Mouse (Mus musculus): ENCODE measurements around the gene Cacng7. TPM values are rescaled to one million over a fixed set of nuclear protein-coding genes. Genes with fewer than 3 reads are reported as not detected.
A peak's percentile ranks its signal among the peaks of the same experiment; 100 is the strongest.

Cacng7 gene
- 62.4 and 63.7 TPM in 2 replicates for polyA plus RNA-seq (2011; ENCODE audit: insufficient read length, low read depth, missing spikeins)

DNA sequence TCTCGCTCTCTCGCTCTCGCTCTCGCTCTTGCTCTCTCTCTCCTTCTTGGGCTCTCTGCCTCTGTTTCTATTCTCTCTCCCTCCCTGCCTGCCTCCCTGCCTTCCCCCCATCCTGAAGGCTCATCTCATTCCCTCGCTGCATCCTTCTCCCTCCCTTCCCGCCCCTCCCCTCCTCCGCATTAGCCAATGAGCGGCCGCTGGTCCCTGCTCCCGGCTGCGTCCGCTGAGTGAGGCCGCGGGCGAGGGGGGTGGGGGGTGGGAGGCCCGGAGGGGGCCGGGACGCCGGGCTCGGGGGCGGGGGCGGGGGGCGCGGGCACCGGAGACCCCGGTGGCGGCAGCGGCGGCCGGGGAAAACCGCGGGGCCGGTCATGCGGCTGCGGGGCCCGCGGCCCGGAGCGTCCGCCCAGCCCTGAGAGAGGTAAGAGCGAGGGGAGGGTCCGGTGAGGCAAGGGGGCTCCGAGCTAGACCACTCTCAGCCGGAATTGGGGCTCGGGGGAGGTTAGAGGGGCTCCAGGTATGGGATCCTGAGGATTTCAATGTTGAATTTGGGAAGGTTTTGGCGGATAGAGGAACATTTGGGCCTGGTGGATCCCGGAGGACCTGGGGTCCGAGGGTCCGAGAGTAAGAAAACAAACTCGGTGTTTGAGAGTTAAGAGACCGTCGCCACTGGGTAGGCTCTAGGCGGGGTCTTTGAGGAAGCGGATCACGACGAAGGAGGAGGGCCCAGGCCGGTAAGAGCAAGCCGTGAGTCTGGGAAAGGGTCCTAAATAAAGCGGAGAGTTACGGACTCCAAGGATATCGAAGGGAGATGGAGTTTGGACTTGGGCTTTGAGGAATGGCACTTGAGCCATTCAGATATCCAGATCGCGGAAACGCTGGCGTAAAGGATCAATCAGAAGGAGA is at the start of gene Cacng7:
Gene Cacng7, plus strand, starts transcription at position 337 of the 903 bp plus-strand sequence.
- Histone ChIP-seq H3K4me3 (ENCODE audit: insufficient read depth, low read length) (peak within 1 kb of the TSS; percentile 54), H3K27ac (ENCODE audit: insufficient read depth, low read length) (no peak within 1 kb of the TSS; the same call in 1 of the 2 replicates), H3K4me1 (ENCODE audit: control insufficient read depth, insufficient read depth, low read length) (no peaks in the 10 kb centered on the region)
- TF ChIP-seq POLR2A (IDR thresholded peaks at IDR 0.05; ENCODE audit: low read depth, low read length) = peak; percentile 38; the same call in 1 of the 2 replicates
- no peak for TF ChIP-seq CTCF (IDR thresholded peaks at IDR 0.05; ENCODE audit: borderline replicate concordance, insufficient read depth, low read length)

DNA sequence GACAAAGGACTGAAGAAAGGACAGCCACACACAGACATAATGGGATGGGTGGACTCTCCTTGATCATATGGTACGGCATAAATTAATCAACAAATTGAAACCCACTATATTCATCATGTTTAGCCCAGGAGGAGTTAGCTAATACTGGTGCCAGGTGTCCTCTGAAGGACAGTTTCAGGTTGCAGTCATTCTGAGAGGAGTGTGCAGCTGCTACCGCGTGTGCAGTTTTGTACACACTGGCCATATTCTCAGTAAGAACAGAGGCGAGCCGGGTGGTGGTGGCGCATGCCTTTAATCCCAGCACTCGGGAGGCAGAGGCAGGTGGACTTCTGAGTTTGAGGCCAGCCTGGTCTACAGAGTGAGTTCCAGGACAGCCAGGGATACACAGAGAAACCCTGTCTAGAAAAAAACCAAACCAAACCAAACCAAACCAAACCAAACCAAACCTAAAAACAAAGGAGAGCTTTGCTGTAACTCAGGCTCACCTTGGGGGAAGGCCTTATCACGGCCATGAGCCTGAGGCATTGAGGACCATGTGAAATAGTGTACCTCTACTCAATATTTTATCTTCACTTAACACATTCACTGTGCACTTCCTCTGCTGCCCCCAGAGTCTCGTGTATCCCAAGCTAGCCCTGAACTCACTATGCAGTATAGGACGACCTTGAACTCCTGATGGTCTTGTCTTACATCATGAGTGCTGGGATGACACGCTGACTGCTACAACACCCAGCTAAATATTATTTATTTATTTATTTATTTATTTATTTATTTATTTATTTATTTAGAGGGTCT is 49.5 kb upstream of the Cacng7 start:
- Histone ChIP-seq H3K4me1 (ENCODE audit: control insufficient read depth, insufficient read depth, low read length) (peaks cover 4% of the 10 kb centered on the region; the same call in 1 of the 2 replicates), H3K4me3 (ENCODE audit: insufficient read depth, low read length) (no peak overlapping the region), H3K27ac (ENCODE audit: insufficient read depth, low read length) (no peak overlapping the region)
- TF ChIP-seq CTCF (IDR thresholded peaks at IDR 0.05; ENCODE audit: borderline replicate concordance, insufficient read depth, low read length) = no peak
- no peak for TF ChIP-seq POLR2A (IDR thresholded peaks at IDR 0.05; ENCODE audit: low read depth, low read length)

DNA sequence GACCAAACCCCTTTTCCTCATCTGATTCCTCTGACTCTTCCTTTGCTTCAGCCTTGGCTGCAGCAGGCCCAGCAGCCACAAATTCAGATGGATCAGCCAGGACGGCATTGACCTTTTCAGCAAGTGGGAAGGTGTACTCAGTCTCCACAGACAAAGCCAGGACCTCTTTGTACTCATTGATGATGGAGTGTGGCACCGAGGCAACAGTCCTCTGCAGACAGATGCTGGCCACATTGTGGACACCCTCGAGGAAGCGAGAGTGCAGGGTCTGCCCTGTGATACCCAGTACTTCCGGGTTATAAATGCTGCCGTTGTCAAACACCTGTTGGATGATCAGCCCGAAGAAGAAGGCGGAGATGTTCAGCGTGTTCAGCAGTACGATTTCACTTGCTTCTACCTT is 48.2 kb upstream of the Cacng7 start:
- Histone ChIP-seq H3K4me1 (ENCODE audit: control insufficient read depth, insufficient read depth, low read length) (peaks cover 6% of the 10 kb centered on the region; the same call in 1 of the 2 replicates), H3K27ac (ENCODE audit: insufficient read depth, low read length) (no peak overlapping the region), H3K4me3 (ENCODE audit: insufficient read depth, low read length) (no peak overlapping the region)
- TF ChIP-seq CTCF (IDR thresholded peaks at IDR 0.05; ENCODE audit: borderline replicate concordance, insufficient read depth, low read length) (no peak), POLR2A (IDR thresholded peaks at IDR 0.05; ENCODE audit: low read depth, low read length) (no peak)

DNA sequence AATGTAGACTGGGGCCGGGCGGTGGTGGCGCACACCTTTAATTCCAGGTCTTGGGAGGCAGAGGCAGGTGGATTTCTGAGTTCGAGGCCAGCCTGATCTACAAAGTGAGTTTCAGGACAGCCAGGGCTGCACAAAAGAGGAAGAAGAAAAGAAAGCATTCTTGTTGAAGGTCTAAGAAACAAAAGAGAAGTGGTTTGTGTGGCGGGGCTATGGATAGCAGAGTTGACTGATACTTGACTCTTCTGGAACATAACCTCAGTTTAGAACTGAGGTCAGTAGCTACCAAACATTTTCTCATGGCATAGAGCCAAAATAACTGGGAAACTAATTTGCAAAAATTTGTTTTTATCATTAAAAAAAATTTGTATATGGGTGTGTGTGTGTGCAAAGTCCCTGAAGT is 46.7 kb upstream of the Cacng7 start:
- Histone ChIP-seq H3K4me1 (ENCODE audit: control insufficient read depth, insufficient read depth, low read length) (peaks cover 10% of the 10 kb centered on the region; the same call in 1 of the 2 replicates), H3K4me3 (ENCODE audit: insufficient read depth, low read length) (no peak overlapping the region), H3K27ac (ENCODE audit: insufficient read depth, low read length) (no peak overlapping the region)
- no peak for TF ChIP-seq CTCF (IDR thresholded peaks at IDR 0.05; ENCODE audit: borderline replicate concordance, insufficient read depth, low read length)

DNA sequence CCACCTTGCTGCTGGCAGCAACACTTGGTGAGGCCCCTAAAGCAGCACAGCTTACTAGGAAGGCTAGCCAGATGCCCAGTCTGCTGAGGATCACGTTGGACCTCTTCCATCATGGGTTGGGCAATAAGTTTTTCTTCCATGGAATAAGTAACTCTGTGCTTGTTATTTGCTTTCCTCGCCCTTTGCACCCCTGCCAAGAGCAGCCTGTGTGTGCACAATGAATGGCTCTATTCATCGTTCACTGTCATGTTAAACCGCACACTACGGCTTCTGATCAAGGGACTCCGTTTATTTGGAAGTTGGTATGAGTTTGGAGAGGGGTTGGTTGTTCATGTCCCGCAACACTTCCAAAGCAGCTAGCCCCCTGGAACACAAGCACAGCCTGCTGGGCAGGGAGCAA is 45.6 kb upstream of the Cacng7 start:
- H3K4me1 ChIP-seq (ENCODE audit: control insufficient read depth, insufficient read depth, low read length) = peaks cover 10% of the 10 kb centered on the region; the same call in 1 of the 2 replicates
- TF ChIP-seq POLR2A (IDR thresholded peaks at IDR 0.05; ENCODE audit: low read depth, low read length) (no peak), CTCF (IDR thresholded peaks at IDR 0.05; ENCODE audit: borderline replicate concordance, insufficient read depth, low read length) (no peak)
- H3K4me3 ChIP-seq (ENCODE audit: insufficient read depth, low read length) = no peak overlapping the region
- no peak overlapping the region for H3K27ac ChIP-seq (ENCODE audit: insufficient read depth, low read length)

DNA sequence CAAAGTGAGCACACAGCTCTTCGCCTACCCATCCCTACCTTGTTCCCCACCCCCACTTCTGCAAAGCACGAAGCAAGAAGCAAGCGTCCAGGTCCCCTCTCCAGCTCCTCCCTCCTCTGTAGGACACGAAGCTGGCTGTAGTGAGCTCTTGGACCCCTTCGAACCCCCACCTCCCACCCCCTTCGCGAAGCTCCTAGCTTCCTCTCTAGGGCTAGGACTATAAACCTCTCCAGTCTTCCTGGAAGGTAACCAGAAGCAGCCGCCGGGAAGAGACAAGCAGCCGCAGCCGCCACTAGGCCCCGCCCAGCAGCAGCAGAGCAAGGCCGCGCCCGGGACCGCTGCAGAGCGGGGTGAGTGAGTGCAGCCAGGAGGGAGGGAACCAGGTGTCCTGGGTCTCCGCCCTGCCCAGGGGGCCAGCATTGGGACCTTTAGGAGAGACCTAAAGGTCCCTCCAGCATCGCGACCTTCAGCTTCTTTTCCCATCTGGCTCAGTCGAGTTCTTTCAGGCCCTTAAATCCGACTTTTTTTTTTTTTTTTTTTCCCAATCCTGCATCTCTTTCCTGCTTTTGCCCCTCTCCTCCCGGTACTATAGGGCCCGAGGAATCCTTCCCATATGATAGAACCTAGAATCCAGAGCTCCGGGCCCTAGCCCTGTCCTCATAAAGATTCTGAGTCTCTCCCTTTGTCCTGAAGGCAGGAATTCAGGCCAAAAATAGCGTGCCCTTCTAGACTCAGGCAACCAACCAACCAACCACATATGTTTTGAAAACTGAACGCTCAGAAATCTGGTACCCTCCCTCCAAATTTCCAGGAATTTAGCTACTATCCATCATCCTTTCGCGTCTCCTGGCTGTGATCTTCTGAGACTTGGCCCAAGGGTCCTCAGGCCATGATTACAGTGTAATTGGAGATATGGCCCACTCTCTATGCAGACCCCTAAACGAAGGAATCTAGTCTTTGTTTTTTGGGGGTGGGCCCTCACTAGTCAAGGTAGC is 43.5 kb upstream of the Cacng7 start, which contains the start of the genes Myadm and Prkcg:
Gene Myadm, plus strand, starts transcription at position 105 of the 995 bp plus-strand sequence.
Gene Prkcg, plus strand, starts transcription at position 204 of the 995 bp plus-strand sequence.
- TF ChIP-seq POLR2A (IDR thresholded peaks at IDR 0.05; ENCODE audit: low read depth, low read length) (peak; percentile 68), CTCF (IDR thresholded peaks at IDR 0.05; ENCODE audit: borderline replicate concordance, insufficient read depth, low read length) (no peak)
- peaks cover 12% of the 10 kb centered on the region; the same call in 1 of the 2 replicates for H3K4me1 ChIP-seq (ENCODE audit: control insufficient read depth, insufficient read depth, low read length)
- H3K4me3 ChIP-seq (ENCODE audit: insufficient read depth, low read length) = peak within 1 kb of the TSS; percentile 40
- H3K27ac ChIP-seq (ENCODE audit: insufficient read depth, low read length) = peak within 1 kb of the TSS; percentile 77

DNA sequence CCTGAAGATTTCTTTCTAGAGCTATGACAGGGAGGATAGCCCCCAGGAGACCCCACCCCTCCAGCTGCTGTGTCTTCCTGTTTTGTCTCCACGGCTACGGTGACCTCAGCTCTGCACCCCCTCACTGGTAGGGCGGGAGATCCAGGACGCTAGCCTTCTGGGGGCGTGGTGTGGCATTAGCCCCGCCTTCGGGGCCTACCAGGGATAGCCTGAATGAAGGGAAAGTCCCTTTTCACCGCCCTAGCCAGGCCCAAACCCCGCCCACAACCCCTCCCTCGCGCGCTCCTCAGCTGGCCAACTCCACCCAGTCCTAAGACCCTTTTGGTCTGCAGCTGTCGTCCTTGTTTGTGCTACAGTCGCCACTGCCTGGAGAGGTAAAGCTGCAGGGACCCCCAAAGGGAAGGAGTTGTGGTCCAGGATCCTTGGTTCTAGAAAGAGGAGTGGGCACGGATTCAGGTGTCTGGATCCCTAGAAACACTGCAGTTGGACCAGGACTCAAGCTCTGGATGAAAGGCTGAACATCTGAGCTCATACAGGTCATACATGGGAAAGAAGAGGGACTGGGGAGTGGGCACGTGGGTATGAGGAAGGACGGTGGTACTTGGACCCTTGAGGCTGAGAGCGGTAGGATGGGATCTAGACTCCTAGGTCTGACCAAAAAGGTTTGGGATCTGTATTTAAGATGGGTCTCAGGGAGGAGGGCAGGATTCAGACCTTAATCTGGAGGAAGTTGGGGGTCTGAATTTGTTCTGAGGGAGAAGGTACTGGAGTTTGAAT is 42.3 kb upstream of the Cacng7 start:
- Histone ChIP-seq H3K4me1 (ENCODE audit: control insufficient read depth, insufficient read depth, low read length) (peaks cover 12% of the 10 kb centered on the region; the same call in 1 of the 2 replicates), H3K4me3 (ENCODE audit: insufficient read depth, low read length) (peak overlapping the region; percentile 86), H3K27ac (ENCODE audit: insufficient read depth, low read length) (peak overlapping the region; percentile 93)
- TF ChIP-seq POLR2A (IDR thresholded peaks at IDR 0.05; ENCODE audit: low read depth, low read length) (peak; percentile 95), CTCF (IDR thresholded peaks at IDR 0.05; ENCODE audit: borderline replicate concordance, insufficient read depth, low read length) (no peak)

DNA sequence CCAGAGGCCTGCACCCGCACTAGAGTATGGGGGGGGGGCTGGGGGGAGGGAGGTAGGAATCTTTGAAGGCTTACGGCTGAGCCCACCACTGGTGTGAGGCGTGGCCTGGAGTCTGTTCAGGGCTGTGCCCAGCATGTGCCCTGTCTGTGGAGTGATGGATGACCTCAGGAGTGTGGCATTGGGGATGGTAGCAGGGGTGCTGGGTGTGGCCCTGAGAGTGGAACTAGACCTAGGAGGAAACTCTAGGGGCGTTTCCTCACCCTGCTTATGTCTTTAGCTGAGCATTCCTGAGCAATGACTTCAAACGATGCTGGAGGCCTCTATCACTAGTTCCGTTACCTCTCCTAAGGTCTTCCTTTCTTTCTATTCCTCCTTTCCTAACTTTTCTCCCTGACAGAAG is 41.6 kb upstream of the Cacng7 start:
- TF ChIP-seq POLR2A (IDR thresholded peaks at IDR 0.05; ENCODE audit: low read depth, low read length) (peak; percentile 67; the same call in 1 of the 2 replicates), CTCF (IDR thresholded peaks at IDR 0.05; ENCODE audit: borderline replicate concordance, insufficient read depth, low read length) (no peak)
- Histone ChIP-seq H3K4me3 (ENCODE audit: insufficient read depth, low read length) (peak overlapping the region; percentile 86), H3K4me1 (ENCODE audit: control insufficient read depth, insufficient read depth, low read length) (peaks cover 14% of the 10 kb centered on the region; the same call in 1 of the 2 replicates), H3K27ac (ENCODE audit: insufficient read depth, low read length) (peak overlapping the region; percentile 93)
